Mouse (Mus musculus) neural tube, embryonic 11.5 days (tissue): ENCODE data around the gene Pard3. TPM values are rescaled to one million over a fixed set of nuclear protein-coding genes. Genes with fewer than 3 reads are reported as not detected.

Experiments used
- ATAC-seq: fragments of 200-750 bp; cut with Nextera tagmentation; 2 replicates; pipeline ENCODE4 v1.8.0; 2017; ENCODE audit warnings: moderate number of reproducible peaks, mild to moderate bottlenecking, moderate TSS enrichment, moderate library complexity; ENCODE audit not compliant: insufficient read depth, low FRiP score, low TSS enrichment
- DNase-seq: peaks from one replicate; pipeline ENCODE4 v3.0.0-alpha.2; 2015; ENCODE audit warnings: low spot score
- H3K27ac ChIP-seq: fragments of 300-500 bp; sonication (generic); 2 replicates; pipeline ENCODE4 v1.5.1; 2014; ENCODE audit warnings: low read depth, mild to moderate bottlenecking, low read length
- H3K27me3 ChIP-seq: fragments of 300-500 bp; sonication (generic); 2 replicates; pipeline ENCODE4 v1.6.1; 2014; ENCODE audit warnings: mild to moderate bottlenecking, low read length, mixed read lengths; ENCODE audit not compliant: control insufficient read depth, insufficient read depth
- H3K36me3 ChIP-seq: fragments of 300-500 bp; sonication (generic); 2 replicates; pipeline ENCODE4 v1.6.1; 2014; ENCODE audit warnings: mild to moderate bottlenecking, low read length, moderate library complexity, mixed read lengths; ENCODE audit not compliant: control insufficient read depth, insufficient read depth
- H3K4me1 ChIP-seq: fragments of 300-500 bp; sonication (generic); 2 replicates; pipeline ENCODE4 v1.6.1; 2014; ENCODE audit warnings: low read length, mixed read lengths; ENCODE audit not compliant: control insufficient read depth, insufficient read depth
- H3K4me2 ChIP-seq: fragments of 300-500 bp; sonication (generic); 2 replicates; pipeline ENCODE4 v1.6.1; 2014; ENCODE audit warnings: low read depth, mild to moderate bottlenecking, moderate library complexity
- H3K4me3 ChIP-seq: fragments of 300-500 bp; sonication (generic); 2 replicates; pipeline ENCODE4 v1.5.1; 2014; ENCODE audit warnings: low read depth, low read length
- H3K9ac ChIP-seq: fragments of 300-500 bp; sonication (generic); 2 replicates; pipeline ENCODE4 v1.6.1; 2014; ENCODE audit warnings: mild to moderate bottlenecking, low read length
- H3K9me3 ChIP-seq: fragments of 300-500 bp; sonication (generic); 2 replicates; pipeline ENCODE4 v1.6.1; 2016; ENCODE audit warnings: low read length; ENCODE audit not compliant: control insufficient read depth
- WGBS: fragments of 180-500 bp; shearing (Covaris S2); extraction: QIAGEN DNeasy Blood & Tissue Kit; methylation state at CpG from one replicate; pipeline ENCODE4 v1.1.7; 2014; 5-methylcytosine and 5-hydroxymethylcytosine counted together
- polyA plus RNA-seq: library from polyadenylated mRNA; unstranded; fragments of >200 nt; fragmentation: Nextera tagmentation; extraction: Ambion mirVana; gene quantifications from 2 replicates; pipeline ENCODE4 v1.2.1, GENCODE M21; 2014

Pard3 gene
- polyA plus RNA-seq, 1 experiment from 2014 or later, result 37.5 TPM

- no peaks in the 10 kb centered on the region for H3K36me3 ChIP-seq
- no peak overlapping the region for H3K4me2 ChIP-seq
- WGBS, result 83% methylated on average over 1 of the region's 1 CpGs
- H3K27ac ChIP-seq, result no peak overlapping the region
- no peak for DNase-seq
- no peak for ATAC-seq
- H3K4me1 ChIP-seq, result no peaks in the 10 kb centered on the region
- no peaks in the 10 kb centered on the region for H3K9me3 ChIP-seq
- H3K9ac ChIP-seq, result no peak overlapping the region
- H3K4me3 ChIP-seq, result no peak overlapping the region
- H3K27me3 ChIP-seq, result no peaks in the 10 kb centered on the region
Measured at GRCm38 (mm10) chr8:127535846-127536220, 472.1 kb downstream of the Pard3 start.

GRCm38 (mm10) chr8:127539803-127540202 is 476.1 kb downstream of the Pard3 start:
- no peaks in the 10 kb centered on the region for H3K36me3 ChIP-seq
- ATAC-seq (no peak), DNase-seq (no peak)
- 91% methylated on average over 3 of the region's 3 CpGs for WGBS
- H3K4me2 ChIP-seq, result no peak overlapping the region
- no peak overlapping the region for H3K9ac ChIP-seq
- H3K4me1 ChIP-seq, result no peaks in the 10 kb centered on the region; the same call in 1 of the 2 replicates
- no peaks in the 10 kb centered on the region for H3K27me3 ChIP-seq
- H3K27ac ChIP-seq, result no peak overlapping the region
- H3K9me3 ChIP-seq, result no peaks in the 10 kb centered on the region
- H3K4me3 ChIP-seq, result no peak overlapping the region

- ATAC-seq (no peak), DNase-seq (no peak)
- H3K4me1 ChIP-seq, result no peaks in the 10 kb centered on the region; the same call in 1 of the 2 replicates
- no peak overlapping the region for H3K9ac ChIP-seq
- H3K9me3 ChIP-seq, result no peaks in the 10 kb centered on the region
- H3K36me3 ChIP-seq, result no peaks in the 10 kb centered on the region
- 88% methylated on average over 3 of the region's 3 CpGs for WGBS
- H3K27me3 ChIP-seq, result no peaks in the 10 kb centered on the region
- H3K4me3 ChIP-seq, result no peak overlapping the region
- H3K4me2 ChIP-seq, result no peak overlapping the region
- no peak overlapping the region for H3K27ac ChIP-seq
Measured at GRCm38 (mm10) chr8:127540273-127540672, 476.6 kb downstream of the Pard3 start.

GRCm38 (mm10) chr8:127542162-127542561 is 478.5 kb downstream of the Pard3 start:
- DNase-seq (no peak), ATAC-seq (0 out of 2 replicates have a peak, but pooled peaks have one; percentile 16)
- 89% methylated on average over 2 of the region's 2 CpGs for WGBS
- no peaks in the 10 kb centered on the region for H3K36me3 ChIP-seq
- no peaks in the 10 kb centered on the region for H3K27me3 ChIP-seq
- H3K4me3 ChIP-seq, result no peak overlapping the region
- no peak overlapping the region for H3K9ac ChIP-seq
- no peak overlapping the region for H3K27ac ChIP-seq
- H3K9me3 ChIP-seq, result no peaks in the 10 kb centered on the region
- H3K4me2 ChIP-seq, result no peak overlapping the region
- no peaks in the 10 kb centered on the region; the same call in 1 of the 2 replicates for H3K4me1 ChIP-seq

GRCm38 (mm10) chr8:127543676-127544075 is 480.0 kb downstream of the Pard3 start:
- H3K4me2 ChIP-seq, result no peak overlapping the region
- ATAC-seq (no peak), DNase-seq (no peak)
- no peaks in the 10 kb centered on the region for H3K27me3 ChIP-seq
- H3K9me3 ChIP-seq, result no peaks in the 10 kb centered on the region
- 72% methylated on average over 7 of the region's 7 CpGs for WGBS
- no peak overlapping the region for H3K9ac ChIP-seq
- no peak overlapping the region for H3K4me3 ChIP-seq
- H3K27ac ChIP-seq, result 0 out of 2 replicates have a peak overlapping the region, but pooled peaks have one; percentile 27
- no peaks in the 10 kb centered on the region; the same call in 1 of the 2 replicates for H3K4me1 ChIP-seq
- H3K36me3 ChIP-seq, result no peaks in the 10 kb centered on the region

GRCm38 (mm10) chr8:127546161-127546560 is 482.5 kb downstream of the Pard3 start:
- Histone ChIP-seq H3K36me3 (no peaks in the 10 kb centered on the region), H3K9me3 (no peaks in the 10 kb centered on the region), H3K4me1 (no peaks in the 10 kb centered on the region; the same call in 1 of the 2 replicates), H3K27ac (no peak overlapping the region), H3K27me3 (no peaks in the 10 kb centered on the region), H3K4me3 (no peak overlapping the region), H3K9ac (no peak overlapping the region), H3K4me2 (no peak overlapping the region)
- no peak for DNase-seq
- WGBS, result 59% methylated on average over 2 of the region's 2 CpGs
- no peak for ATAC-seq

- Histone ChIP-seq H3K9ac (no peak overlapping the region), H3K27me3 (no peaks in the 10 kb centered on the region), H3K36me3 (no peaks in the 10 kb centered on the region), H3K4me3 (no peak overlapping the region), H3K4me2 (no peak overlapping the region), H3K4me1 (no peaks in the 10 kb centered on the region), H3K27ac (no peak overlapping the region), H3K9me3 (no peaks in the 10 kb centered on the region)
- 91% methylated on average over 4 of the region's 4 CpGs for WGBS
- DNase-seq, result no peak
- ATAC-seq, result no peak
Measured at GRCm38 (mm10) chr8:127550928-127551327, 487.2 kb downstream of the Pard3 start.

GRCm38 (mm10) chr8:127552161-127552595 is 488.5 kb downstream of the Pard3 start:
- DNase-seq, result peak; percentile 28
- Histone ChIP-seq H3K27me3 (no peaks in the 10 kb centered on the region), H3K4me1 (0 out of 2 replicates have a peak, but pooled peaks cover 2% of the 10 kb centered on the region), H3K4me2 (no peak overlapping the region), H3K9ac (no peak overlapping the region), H3K36me3 (no peaks in the 10 kb centered on the region), H3K9me3 (no peaks in the 10 kb centered on the region), H3K4me3 (no peak overlapping the region), H3K27ac (no peak overlapping the region)
- ATAC-seq, result peak; percentile 64; the same call in 1 of the 2 replicates
- WGBS, result 50% methylated on average over 11 of the region's 11 CpGs

- Histone ChIP-seq H3K4me2 (no peak overlapping the region), H3K4me3 (no peak overlapping the region), H3K9ac (no peak overlapping the region), H3K27me3 (no peaks in the 10 kb centered on the region), H3K27ac (no peak overlapping the region), H3K36me3 (no peaks in the 10 kb centered on the region), H3K4me1 (peaks cover 4% of the 10 kb centered on the region; the same call in 1 of the 2 replicates), H3K9me3 (no peaks in the 10 kb centered on the region)
- WGBS, result 81% methylated on average over 13 of the region's 13 CpGs
- no peak for ATAC-seq
- no peak for DNase-seq
Measured at GRCm38 (mm10) chr8:127552836-127553235, 489.1 kb downstream of the Pard3 start.
